Mouse (Mus musculus): ENCODE results near the gene Slc9a6. TPM values are rescaled to one million over a fixed set of nuclear protein-coding genes. Genes with fewer than 3 reads are reported as not detected.

The Slc9a6 gene
- 45.2 and 49.4 TPM in 2 replicates for polyA plus RNA-seq (2015; fragmentation: Nextera tagmentation; extraction: Ambion mirVana)

DNA sequence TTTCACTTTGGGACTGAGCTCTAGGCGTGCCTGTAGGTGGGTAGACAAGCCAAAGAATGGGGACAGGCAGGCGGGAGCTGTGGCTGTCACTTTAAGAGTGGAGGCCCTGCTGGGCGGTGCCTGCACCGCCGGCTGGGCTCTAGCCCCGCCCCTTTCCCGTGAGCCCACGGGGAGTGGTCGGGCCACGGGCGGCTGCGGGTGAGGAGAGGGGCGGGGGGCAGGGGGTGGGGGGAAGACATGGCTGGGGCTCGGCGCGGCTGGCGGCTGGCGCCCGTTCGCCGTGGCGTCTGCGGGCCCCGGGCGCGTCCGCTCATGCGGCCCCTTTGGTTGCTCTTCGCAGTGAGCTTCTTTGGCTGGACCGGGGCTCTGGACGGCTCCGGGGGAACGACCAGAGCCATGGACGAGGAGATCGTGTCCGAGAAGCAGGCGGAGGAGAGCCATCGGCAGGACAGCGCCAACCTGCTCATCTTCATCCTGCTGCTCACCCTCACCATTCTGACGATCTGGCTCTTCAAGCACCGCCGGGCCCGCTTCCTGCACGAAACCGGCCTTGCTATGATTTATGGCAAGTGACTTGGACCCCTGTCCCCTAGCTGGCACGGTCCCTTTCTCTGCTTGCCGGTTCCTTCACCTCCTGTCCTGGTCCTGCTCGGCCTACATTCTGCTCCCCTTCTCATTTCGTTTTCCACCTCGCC lies at the start of gene Slc9a6:
Gene Slc9a6 (plus strand): TSS at position 135 of the 695 bp plus-strand sequence.
- Histone ChIP-seq H3K9me3 (no peaks in the 10 kb centered on the region), H3K27me3 (no peaks in the 10 kb centered on the region), H3K27ac (peak within 1 kb of the TSS; percentile 86), H3K4me2 (replicated peaks) (peak within 1 kb of the TSS; percentile 55), H3K4me3 (replicated peaks) (peak within 1 kb of the TSS; percentile 62), H3K4me1 (replicated peaks) (peaks cover 7% of the 10 kb centered on the region), H3K36me3 (no peaks in the 10 kb centered on the region), H3K9ac (replicated peaks) (peak within 1 kb of the TSS; percentile 73)
- WGBS = 10% methylated on average over 37 of the region's 50 CpGs
- peak; percentile 97 for ATAC-seq

DNA sequence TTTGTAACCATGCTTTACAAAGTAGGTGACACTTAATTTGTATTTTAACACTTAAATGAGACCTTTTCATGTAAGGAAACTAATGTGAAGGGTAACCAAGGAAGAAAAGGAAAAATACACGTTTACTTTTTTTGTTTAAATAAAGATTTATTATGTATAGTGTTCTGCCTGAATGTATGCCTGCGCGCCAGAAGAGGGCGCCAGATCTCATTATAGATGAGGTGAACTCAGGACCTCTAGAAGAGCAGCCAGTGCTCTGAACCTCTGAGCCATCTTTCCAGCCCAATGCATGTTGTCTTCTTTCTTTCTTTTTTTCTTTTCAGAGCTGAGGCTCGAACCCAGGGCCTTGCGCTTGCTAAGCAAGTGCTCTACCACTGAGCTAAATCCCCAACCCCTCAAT lies 37.1 kb upstream of the Slc9a6 start:
- Histone ChIP-seq H3K4me2 (replicated peaks) (no peak overlapping the region), H3K4me3 (replicated peaks) (no peak overlapping the region), H3K9ac (replicated peaks) (no peak overlapping the region), H3K9me3 (no peaks in the 10 kb centered on the region), H3K36me3 (no peaks in the 10 kb centered on the region), H3K27me3 (no peaks in the 10 kb centered on the region), H3K4me1 (replicated peaks) (no peaks in the 10 kb centered on the region), H3K27ac (no peak overlapping the region)
- 19% methylated on average over 6 of the region's 6 CpGs for WGBS
- no peak for ATAC-seq

DNA sequence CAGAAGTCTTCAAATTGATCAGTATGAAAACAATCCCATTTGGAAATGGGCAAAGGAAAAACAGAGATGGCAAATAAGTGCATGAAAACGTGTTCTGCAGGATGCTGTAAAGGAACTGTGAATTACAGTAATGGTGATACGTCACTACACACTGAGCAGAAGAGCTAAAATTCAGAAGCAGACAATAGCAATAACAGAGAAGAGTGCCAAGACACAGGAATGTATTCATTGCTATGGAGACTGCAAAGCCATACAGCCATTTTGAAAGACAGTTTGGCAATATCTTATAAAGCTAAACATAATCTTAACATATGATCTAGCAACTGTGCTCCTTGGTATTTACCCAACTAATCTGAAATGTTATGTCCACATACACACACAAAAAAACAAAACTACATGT lies 31.4 kb upstream of the Slc9a6 start:
- H3K4me3 ChIP-seq (replicated peaks) = no peak overlapping the region
- ATAC-seq = no peak
- no peak overlapping the region for H3K4me2 ChIP-seq (replicated peaks)
- H3K4me1 ChIP-seq (replicated peaks) = no peaks in the 10 kb centered on the region
- no peak overlapping the region for H3K27ac ChIP-seq
- H3K9ac ChIP-seq (replicated peaks) = no peak overlapping the region
- H3K9me3 ChIP-seq = no peaks in the 10 kb centered on the region
- 76% methylated on average over 2 of the region's 2 CpGs for WGBS
- no peaks in the 10 kb centered on the region for H3K27me3 ChIP-seq
- H3K36me3 ChIP-seq = no peaks in the 10 kb centered on the region

DNA sequence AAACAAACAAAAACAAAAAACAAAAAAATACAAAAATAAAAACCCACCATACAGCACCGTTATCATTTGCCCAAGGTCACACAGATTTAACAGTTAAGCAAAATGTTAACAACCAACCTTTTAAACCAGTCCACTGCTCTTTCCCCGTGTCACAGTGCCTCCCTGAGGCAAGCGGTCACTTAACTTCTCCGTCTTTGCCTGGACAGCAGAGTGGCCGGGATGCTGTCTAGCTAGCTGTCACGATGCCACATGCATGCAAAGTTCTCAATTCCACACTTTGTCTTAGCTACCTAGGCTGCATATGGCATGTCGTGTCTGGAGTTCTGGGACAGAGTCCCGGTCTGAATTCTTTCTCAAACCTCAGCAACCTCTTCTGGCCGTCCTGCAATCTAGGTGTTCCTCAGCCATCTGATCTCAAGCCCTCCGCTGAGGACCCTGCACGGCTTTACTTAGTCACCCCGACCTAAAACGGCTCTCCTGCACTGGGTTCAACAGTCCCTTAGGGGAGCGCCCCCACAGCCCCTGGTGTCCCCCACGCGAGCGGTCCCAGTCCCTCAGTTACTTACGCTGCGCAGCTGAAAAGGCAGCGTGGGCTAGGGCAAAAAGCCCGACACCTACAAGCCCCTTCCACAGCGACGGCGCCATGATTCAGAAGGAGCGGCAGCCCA lies 12.2 kb upstream of the Slc9a6 start:
- peak; percentile 84 for ATAC-seq
- 22% methylated on average over 25 of the region's 25 CpGs for WGBS
- H3K27me3 ChIP-seq = no peaks in the 10 kb centered on the region

DNA sequence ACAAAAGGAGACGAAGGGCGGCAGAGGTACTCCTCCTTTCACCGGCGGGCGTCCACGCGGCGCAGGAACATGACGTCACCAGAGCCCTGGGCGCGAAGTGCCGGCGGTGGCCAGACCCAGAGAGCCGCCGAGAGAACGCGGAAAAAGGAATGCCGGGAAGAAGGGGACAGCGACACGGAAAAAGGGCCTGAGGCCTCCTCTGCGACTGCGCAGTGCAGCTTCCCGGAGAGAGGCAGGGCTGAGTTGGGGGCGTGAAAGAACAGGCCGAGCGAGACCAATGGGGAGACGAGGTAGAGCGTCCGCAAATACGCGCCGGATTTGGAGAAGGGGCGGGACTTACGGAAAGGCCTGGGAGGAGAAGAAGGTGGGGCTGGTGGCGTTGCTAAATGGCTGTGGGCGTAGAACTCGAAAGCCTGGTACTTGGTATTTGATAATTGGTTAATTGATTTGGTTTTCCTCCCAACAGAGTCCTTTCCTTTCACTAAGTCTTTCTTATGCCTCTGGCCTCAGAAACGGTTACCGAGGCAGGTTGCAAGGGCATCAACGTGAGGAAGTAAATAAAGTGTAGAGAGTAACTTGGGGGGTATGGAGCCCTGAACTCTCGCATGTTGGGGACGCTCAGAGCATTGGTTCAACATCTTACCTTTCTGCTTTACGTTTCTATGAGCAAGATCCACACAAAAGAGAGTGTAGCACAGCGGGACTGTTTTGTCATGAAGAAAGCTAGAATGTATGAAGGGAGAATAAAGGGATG lies 11.5 kb upstream of the Slc9a6 start, which contains the start of gene Mmgt1:
Gene Mmgt1 (minus strand): TSS at position 183 of the 754 bp plus-strand sequence.
- Histone ChIP-seq H3K4me2 (replicated peaks) (peak within 1 kb of the TSS; percentile 58), H3K36me3 (0 out of 2 replicates have a peak, but pooled peaks cover 6% of the 10 kb centered on the region), H3K4me3 (replicated peaks) (peak within 1 kb of the TSS; percentile 68), H3K27me3 (no peaks in the 10 kb centered on the region), H3K27ac (peak within 1 kb of the TSS; percentile 82), H3K4me1 (replicated peaks) (peaks cover 12% of the 10 kb centered on the region), H3K9me3 (no peaks in the 10 kb centered on the region), H3K9ac (replicated peaks) (peak within 1 kb of the TSS; percentile 78)
- 27% methylated on average over 44 of the region's 44 CpGs for WGBS
- ATAC-seq = peak; percentile 99

More for the DNA sequence above, 12.2 kb upstream of the Slc9a6 start:
- Histone ChIP-seq H3K36me3 (0 out of 2 replicates have a peak, but pooled peaks cover 6% of the 10 kb centered on the region), H3K4me1 (replicated peaks) (peaks cover 12% of the 10 kb centered on the region), H3K9me3 (no peaks in the 10 kb centered on the region), H3K9ac (replicated peaks) (peak overlapping the region; percentile 78), H3K27ac (peak overlapping the region; percentile 82), H3K4me3 (replicated peaks) (peak overlapping the region; percentile 68), H3K4me2 (replicated peaks) (peak overlapping the region; percentile 58)

DNA sequence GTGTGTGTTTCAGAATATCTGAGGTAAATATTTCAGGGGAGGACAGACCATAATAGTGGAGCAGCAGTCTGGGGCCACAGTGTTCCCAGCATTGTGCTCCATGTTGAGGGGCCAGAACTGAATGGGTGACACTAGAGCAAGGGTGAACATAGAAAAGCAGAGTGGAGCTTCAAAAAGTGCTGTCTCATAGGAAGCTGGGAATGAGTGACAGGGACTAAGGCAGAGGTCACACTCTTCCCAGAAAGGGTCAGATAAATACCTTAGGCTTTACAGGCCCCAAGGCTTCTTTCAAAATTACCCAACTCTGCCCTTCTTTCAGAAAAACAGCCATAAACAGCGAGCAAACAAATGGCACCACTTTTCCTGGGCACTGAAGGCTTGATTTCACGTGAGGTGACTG lies 3.0 kb upstream of the Slc9a6 start:
- peaks cover 6% of the 10 kb centered on the region for H3K4me1 ChIP-seq (replicated peaks)
- H3K9ac ChIP-seq (replicated peaks) = no peak overlapping the region
- ATAC-seq = no peak
- no peaks in the 10 kb centered on the region for H3K9me3 ChIP-seq
- WGBS = 66% methylated on average over 2 of the region's 2 CpGs
- no peak overlapping the region for H3K27ac ChIP-seq
- H3K36me3 ChIP-seq = no peaks in the 10 kb centered on the region
- H3K27me3 ChIP-seq = no peaks in the 10 kb centered on the region
- no peak overlapping the region for H3K4me3 ChIP-seq (replicated peaks)
- H3K4me2 ChIP-seq (replicated peaks) = no peak overlapping the region

DNA sequence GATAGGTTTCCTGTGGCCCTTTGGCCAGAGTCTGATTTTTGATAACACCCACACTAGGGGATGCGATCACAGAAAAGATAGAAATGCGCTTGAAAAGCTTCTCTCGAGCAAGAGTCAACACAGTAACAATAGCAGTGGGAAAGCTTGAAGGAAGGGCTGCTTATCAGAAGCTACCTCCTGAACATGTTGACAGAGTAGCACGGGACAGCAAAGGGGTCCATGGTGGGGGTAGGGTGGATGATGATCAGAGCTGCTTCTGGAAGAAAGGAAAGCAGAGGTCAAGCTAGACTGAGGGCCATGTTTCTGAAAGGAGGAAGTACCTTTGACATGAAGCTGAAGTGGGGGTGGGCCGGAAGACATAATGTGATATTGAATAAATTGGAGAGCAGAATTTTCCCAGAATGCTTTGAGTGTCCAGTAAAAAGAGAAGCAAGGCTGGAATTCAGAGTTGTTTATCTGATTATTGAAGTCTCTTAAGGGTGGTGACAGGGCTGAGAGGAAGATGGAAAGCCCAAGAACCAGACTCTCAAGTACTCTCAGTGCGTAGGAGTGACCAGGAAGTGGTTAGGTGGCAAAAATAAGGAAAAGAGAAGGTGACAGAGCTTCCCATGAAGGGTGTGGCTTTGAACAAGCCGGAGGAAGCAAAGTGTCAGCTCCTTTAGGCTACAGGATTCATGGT lies 2.4 kb upstream of the Slc9a6 start:
- Histone ChIP-seq H3K4me2 (replicated peaks) (no peak overlapping the region), H3K36me3 (no peaks in the 10 kb centered on the region), H3K4me3 (replicated peaks) (no peak overlapping the region), H3K9me3 (no peaks in the 10 kb centered on the region), H3K27me3 (no peaks in the 10 kb centered on the region), H3K9ac (replicated peaks) (no peak overlapping the region), H3K4me1 (replicated peaks) (peaks cover 7% of the 10 kb centered on the region), H3K27ac (no peak overlapping the region)
- ATAC-seq = no peak
- WGBS = 81% methylated on average over 7 of the region's 7 CpGs

DNA sequence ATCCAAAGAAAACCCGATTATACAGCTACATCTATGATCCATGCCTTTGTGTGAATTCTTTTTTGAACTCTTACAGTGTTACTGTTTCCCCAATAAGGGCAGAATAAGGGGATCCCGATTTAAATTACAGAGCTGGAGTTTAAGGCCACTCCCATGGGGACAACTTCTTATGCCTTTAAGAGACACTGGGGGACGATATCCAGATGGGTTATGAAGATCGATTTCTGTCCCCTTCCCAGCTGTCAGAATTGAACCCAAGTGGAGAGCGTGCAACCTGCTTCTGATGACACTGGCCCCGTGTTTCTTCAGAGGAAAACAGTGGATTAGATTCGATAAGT lies 303 bp upstream of the Slc9a6 start:
- 31% methylated on average over 7 of the region's 7 CpGs for WGBS
- Histone ChIP-seq H3K9ac (replicated peaks) (peak overlapping the region; percentile 73; the same call in 1 of the 2 replicates), H3K36me3 (no peaks in the 10 kb centered on the region), H3K4me2 (replicated peaks) (peak overlapping the region; percentile 55), H3K4me1 (replicated peaks) (peaks cover 7% of the 10 kb centered on the region), H3K27me3 (no peaks in the 10 kb centered on the region), H3K4me3 (replicated peaks) (peak overlapping the region; percentile 62), H3K9me3 (no peaks in the 10 kb centered on the region), H3K27ac (no peak overlapping the region)
- no peak; the same call in 1 of the 2 replicates for ATAC-seq

DNA sequence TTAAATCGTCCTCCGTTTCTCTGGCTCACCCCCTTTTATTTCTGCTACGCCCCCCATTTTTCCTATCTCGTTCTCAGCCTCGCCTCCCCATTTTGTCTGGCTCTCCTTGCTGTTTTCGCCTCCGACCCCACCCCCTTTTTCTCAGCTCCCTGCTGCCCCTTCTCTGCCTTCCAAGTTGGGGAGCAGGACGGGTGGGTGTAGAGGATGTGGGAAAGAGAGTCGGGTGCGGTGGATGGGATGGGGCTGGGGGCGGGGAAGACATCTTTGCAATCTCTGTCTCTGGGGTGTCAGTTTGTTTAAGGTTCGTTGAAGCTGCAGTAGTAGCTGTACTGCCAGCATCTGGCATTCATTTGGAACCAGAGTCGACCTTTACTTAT lies 749 bp downstream of the Slc9a6 start:
- H3K27me3 ChIP-seq = no peaks in the 10 kb centered on the region

DNA sequence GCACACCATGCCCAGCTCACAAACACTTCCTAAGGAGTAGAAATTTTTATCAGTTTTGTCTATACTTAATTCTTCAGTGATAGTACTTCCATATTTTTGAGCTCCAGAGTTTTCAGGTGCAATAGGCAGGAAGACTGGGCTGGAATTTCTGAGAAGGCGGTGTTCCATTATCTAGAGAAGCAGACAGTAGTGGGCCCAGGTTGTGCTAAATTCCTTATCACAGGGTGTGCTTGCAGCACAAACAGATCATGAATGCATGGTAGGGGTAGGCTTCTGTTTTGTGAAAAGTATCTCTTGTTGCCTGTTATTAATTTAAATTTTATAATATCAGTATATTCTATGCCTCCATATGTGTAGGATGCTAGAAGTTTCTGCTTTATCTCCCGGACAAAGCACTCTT lies 5.7 kb downstream of the Slc9a6 start:
- Histone ChIP-seq H3K27me3 (no peaks in the 10 kb centered on the region), H3K4me2 (replicated peaks) (no peak overlapping the region), H3K9ac (replicated peaks) (no peak overlapping the region), H3K9me3 (no peaks in the 10 kb centered on the region), H3K4me3 (replicated peaks) (no peak overlapping the region), H3K36me3 (no peaks in the 10 kb centered on the region), H3K4me1 (replicated peaks) (peaks cover 7% of the 10 kb centered on the region), H3K27ac (no peak overlapping the region)
- no peak for ATAC-seq
- WGBS = 88% methylated on average over 2 of the region's 2 CpGs

More for the DNA sequence above, 749 bp downstream of the Slc9a6 start:
- Histone ChIP-seq H3K4me2 (replicated peaks) (peak overlapping the region; percentile 55), H3K4me1 (replicated peaks) (peaks cover 7% of the 10 kb centered on the region), H3K36me3 (no peaks in the 10 kb centered on the region), H3K9me3 (no peaks in the 10 kb centered on the region), H3K27ac (peak overlapping the region; percentile 86), H3K9ac (replicated peaks) (peak overlapping the region; percentile 73), H3K4me3 (replicated peaks) (peak overlapping the region; percentile 62)
- peak; percentile 44; the same call in 1 of the 2 replicates for ATAC-seq
- WGBS = 14% methylated on average over 13 of the region's 13 CpGs

DNA sequence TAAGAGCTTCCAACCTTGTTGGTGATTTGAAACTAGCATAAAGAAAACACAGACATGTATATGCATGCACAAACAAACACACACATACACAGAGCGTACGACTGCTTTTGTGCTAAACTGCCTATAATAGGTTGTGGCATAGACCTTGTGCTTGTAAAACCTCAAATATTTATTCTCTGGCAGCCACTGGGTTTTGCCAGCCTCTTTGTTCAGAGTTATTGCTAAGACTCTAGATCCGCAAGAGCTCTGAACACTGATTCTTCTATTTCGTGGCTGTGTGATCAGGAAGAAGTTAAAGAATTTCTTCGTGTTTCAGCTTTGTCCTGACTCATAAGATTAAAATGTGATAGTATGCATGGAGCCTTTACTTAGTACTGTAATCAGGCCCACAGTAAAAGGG lies 26.6 kb downstream of the Slc9a6 start:
- 85% methylated on average over 5 of the region's 5 CpGs for WGBS
- H3K36me3 ChIP-seq = peaks cover 11% of the 10 kb centered on the region
- H3K4me2 ChIP-seq (replicated peaks) = no peak overlapping the region
- no peaks in the 10 kb centered on the region for H3K9me3 ChIP-seq
- no peak overlapping the region for H3K9ac ChIP-seq (replicated peaks)
- ATAC-seq = no peak
- H3K4me1 ChIP-seq (replicated peaks) = no peaks in the 10 kb centered on the region
- H3K27ac ChIP-seq = no peak overlapping the region
- H3K4me3 ChIP-seq (replicated peaks) = no peak overlapping the region
- no peaks in the 10 kb centered on the region for H3K27me3 ChIP-seq

All from midbrain, embryonic 13.5 days (tissue).